Mouse (Mus musculus): ENCODE measurements around the gene Lhx9. TPM values are rescaled to one million over a fixed set of nuclear protein-coding genes. Genes with fewer than 3 reads are reported as not detected.
A peak's percentile ranks its signal among the peaks of the same experiment; 100 is the strongest.

Lhx9 gene
- polyA plus RNA-seq, 1 experiment from 2014 or later: 0.24 TPM

GRCm38 (mm10) chr1:138846581-138846980 is 1.8 kb downstream of the Lhx9 start:
- Histone ChIP-seq H3K4me2 (replicated peaks) (no peak overlapping the region), H3K4me3 (replicated peaks) (no peak overlapping the region), H3K9me3 (replicated peaks) (no peaks in the 10 kb centered on the region), H3K9ac (no peak overlapping the region), H3K27me3 (peaks cover 75% of the 10 kb centered on the region), H3K36me3 (no peaks in the 10 kb centered on the region), H3K4me1 (peaks cover 42% of the 10 kb centered on the region), H3K27ac (replicated peaks) (no peak overlapping the region)
- 7% methylated on average over 9 of the region's 9 CpGs for WGBS
- no peak for ATAC-seq (ENCODE audit: insufficient number of reproducible peaks, low FRiP score, low TSS enrichment, low read depth)

GRCm38 (mm10) chr1:138846131-138846530 is 2.2 kb downstream of the Lhx9 start:
- Histone ChIP-seq H3K9me3 (replicated peaks) (no peaks in the 10 kb centered on the region), H3K4me3 (replicated peaks) (no peak overlapping the region), H3K27me3 (peaks cover 79% of the 10 kb centered on the region), H3K27ac (replicated peaks) (no peak overlapping the region), H3K36me3 (no peaks in the 10 kb centered on the region), H3K4me2 (replicated peaks) (no peak overlapping the region), H3K4me1 (peaks cover 46% of the 10 kb centered on the region), H3K9ac (no peak overlapping the region)
- WGBS: 11% methylated on average over 12 of the region's 12 CpGs
- no peak for ATAC-seq (ENCODE audit: insufficient number of reproducible peaks, low FRiP score, low TSS enrichment, low read depth)

- WGBS: 17% methylated on average over 3 of the region's 3 CpGs
- no peak overlapping the region for H3K9ac ChIP-seq
- no peak for ATAC-seq (ENCODE audit: insufficient number of reproducible peaks, low FRiP score, low TSS enrichment, low read depth)
- H3K4me2 ChIP-seq (replicated peaks): no peak overlapping the region
- H3K36me3 ChIP-seq: no peaks in the 10 kb centered on the region
- no peak overlapping the region for H3K27ac ChIP-seq (replicated peaks)
- peaks cover 46% of the 10 kb centered on the region for H3K4me1 ChIP-seq
- peaks cover 79% of the 10 kb centered on the region for H3K27me3 ChIP-seq
- H3K4me3 ChIP-seq (replicated peaks): no peak overlapping the region
- H3K9me3 ChIP-seq (replicated peaks): no peaks in the 10 kb centered on the region
These were observed 2.9 kb downstream of the Lhx9 start for GRCm38 (mm10) chr1:138845481-138845880.

- Histone ChIP-seq H3K27ac (replicated peaks) (no peak overlapping the region), H3K9me3 (replicated peaks) (no peaks in the 10 kb centered on the region), H3K27me3 (peaks cover 80% of the 10 kb centered on the region), H3K9ac (no peak overlapping the region), H3K36me3 (no peaks in the 10 kb centered on the region), H3K4me1 (peaks cover 46% of the 10 kb centered on the region), H3K4me2 (replicated peaks) (no peak overlapping the region), H3K4me3 (replicated peaks) (peak overlapping the region; percentile 36; the same call in 1 of the 2 replicates)
- ATAC-seq (ENCODE audit: insufficient number of reproducible peaks, low FRiP score, low TSS enrichment, low read depth): no peak
- 13% methylated on average over 3 of the region's 3 CpGs for WGBS
These were observed 4.2 kb downstream of the Lhx9 start for GRCm38 (mm10) chr1:138844166-138844565.

GRCm38 (mm10) chr1:138843361-138844091 is 4.9 kb downstream of the Lhx9 start:
- no peaks in the 10 kb centered on the region for H3K9me3 ChIP-seq (replicated peaks)
- no peak overlapping the region for H3K9ac ChIP-seq
- H3K4me1 ChIP-seq: peaks cover 41% of the 10 kb centered on the region
- H3K27me3 ChIP-seq: peaks cover 80% of the 10 kb centered on the region
- ATAC-seq (ENCODE audit: insufficient number of reproducible peaks, low FRiP score, low TSS enrichment, low read depth): no peak
- under 1% methylated on average over 35 of the region's 35 CpGs for WGBS
- H3K36me3 ChIP-seq: no peaks in the 10 kb centered on the region
- peak overlapping the region; percentile 36 for H3K4me3 ChIP-seq (replicated peaks)
- peak overlapping the region; percentile 56 for H3K4me2 ChIP-seq (replicated peaks)
- H3K27ac ChIP-seq (replicated peaks): no peak overlapping the region

- H3K27ac ChIP-seq (replicated peaks): no peak overlapping the region
- H3K9me3 ChIP-seq (replicated peaks): no peaks in the 10 kb centered on the region
- WGBS: 2% methylated on average over 10 of the region's 10 CpGs
- peak overlapping the region; percentile 51; the same call in 1 of the 2 replicates for H3K4me2 ChIP-seq (replicated peaks)
- H3K27me3 ChIP-seq: peaks cover 80% of the 10 kb centered on the region
- no peak overlapping the region for H3K4me3 ChIP-seq (replicated peaks)
- H3K9ac ChIP-seq: no peak overlapping the region
- peaks cover 39% of the 10 kb centered on the region for H3K4me1 ChIP-seq
- H3K36me3 ChIP-seq: no peaks in the 10 kb centered on the region
- no peak for ATAC-seq (ENCODE audit: insufficient number of reproducible peaks, low FRiP score, low TSS enrichment, low read depth)
These were observed 5.6 kb downstream of the Lhx9 start for GRCm38 (mm10) chr1:138842756-138843155.

- Histone ChIP-seq H3K4me2 (replicated peaks) (peak overlapping the region; percentile 51), H3K4me1 (peaks cover 37% of the 10 kb centered on the region), H3K9ac (no peak overlapping the region), H3K27me3 (peaks cover 82% of the 10 kb centered on the region), H3K4me3 (replicated peaks) (peak overlapping the region; percentile 34), H3K9me3 (replicated peaks) (no peaks in the 10 kb centered on the region), H3K36me3 (no peaks in the 10 kb centered on the region), H3K27ac (replicated peaks) (no peak overlapping the region)
- ATAC-seq (ENCODE audit: insufficient number of reproducible peaks, low FRiP score, low TSS enrichment, low read depth): no peak
- WGBS: under 1% methylated on average over 8 of the region's 8 CpGs
These were observed 6.1 kb downstream of the Lhx9 start for GRCm38 (mm10) chr1:138842315-138842714.

GRCm38 (mm10) chr1:138841306-138842095 is 6.9 kb downstream of the Lhx9 start:
- Histone ChIP-seq H3K27me3 (peaks cover 85% of the 10 kb centered on the region), H3K36me3 (no peaks in the 10 kb centered on the region), H3K4me2 (replicated peaks) (peak overlapping the region; percentile 51), H3K27ac (replicated peaks) (no peak overlapping the region), H3K9ac (no peak overlapping the region), H3K4me1 (peaks cover 32% of the 10 kb centered on the region), H3K9me3 (replicated peaks) (no peaks in the 10 kb centered on the region), H3K4me3 (replicated peaks) (peak overlapping the region; percentile 34)
- peak; percentile 25; the same call in 1 of the 2 replicates for ATAC-seq (ENCODE audit: insufficient number of reproducible peaks, low FRiP score, low TSS enrichment, low read depth)
- under 1% methylated on average over 54 of the region's 54 CpGs for WGBS

- Histone ChIP-seq H3K4me3 (replicated peaks) (peak overlapping the region; percentile 34; the same call in 1 of the 2 replicates), H3K9ac (no peak overlapping the region), H3K27ac (replicated peaks) (no peak overlapping the region), H3K4me1 (peaks cover 32% of the 10 kb centered on the region), H3K9me3 (replicated peaks) (no peaks in the 10 kb centered on the region), H3K36me3 (no peaks in the 10 kb centered on the region), H3K27me3 (peaks cover 85% of the 10 kb centered on the region), H3K4me2 (replicated peaks) (no peak overlapping the region)
- 5% methylated on average over 25 of the region's 25 CpGs for WGBS
- ATAC-seq (ENCODE audit: insufficient number of reproducible peaks, low FRiP score, low TSS enrichment, low read depth): no peak
These were observed 7.7 kb downstream of the Lhx9 start for GRCm38 (mm10) chr1:138840440-138841305.

GRCm38 (mm10) chr1:138839809-138840430 is 8.5 kb downstream of the Lhx9 start:
- Histone ChIP-seq H3K4me3 (replicated peaks) (no peak overlapping the region), H3K9me3 (replicated peaks) (no peaks in the 10 kb centered on the region), H3K27me3 (peaks cover 82% of the 10 kb centered on the region), H3K4me1 (peaks cover 32% of the 10 kb centered on the region), H3K27ac (replicated peaks) (no peak overlapping the region), H3K4me2 (replicated peaks) (no peak overlapping the region), H3K36me3 (no peaks in the 10 kb centered on the region), H3K9ac (no peak overlapping the region)
- 4% methylated on average over 16 of the region's 16 CpGs for WGBS
- ATAC-seq (ENCODE audit: insufficient number of reproducible peaks, low FRiP score, low TSS enrichment, low read depth): no peak

Measured in embryonic facial prominence, embryonic 15.5 days (tissue).